ENCODE assay signal across 8 mouse cellular contexts in the genomic region with DNA sequence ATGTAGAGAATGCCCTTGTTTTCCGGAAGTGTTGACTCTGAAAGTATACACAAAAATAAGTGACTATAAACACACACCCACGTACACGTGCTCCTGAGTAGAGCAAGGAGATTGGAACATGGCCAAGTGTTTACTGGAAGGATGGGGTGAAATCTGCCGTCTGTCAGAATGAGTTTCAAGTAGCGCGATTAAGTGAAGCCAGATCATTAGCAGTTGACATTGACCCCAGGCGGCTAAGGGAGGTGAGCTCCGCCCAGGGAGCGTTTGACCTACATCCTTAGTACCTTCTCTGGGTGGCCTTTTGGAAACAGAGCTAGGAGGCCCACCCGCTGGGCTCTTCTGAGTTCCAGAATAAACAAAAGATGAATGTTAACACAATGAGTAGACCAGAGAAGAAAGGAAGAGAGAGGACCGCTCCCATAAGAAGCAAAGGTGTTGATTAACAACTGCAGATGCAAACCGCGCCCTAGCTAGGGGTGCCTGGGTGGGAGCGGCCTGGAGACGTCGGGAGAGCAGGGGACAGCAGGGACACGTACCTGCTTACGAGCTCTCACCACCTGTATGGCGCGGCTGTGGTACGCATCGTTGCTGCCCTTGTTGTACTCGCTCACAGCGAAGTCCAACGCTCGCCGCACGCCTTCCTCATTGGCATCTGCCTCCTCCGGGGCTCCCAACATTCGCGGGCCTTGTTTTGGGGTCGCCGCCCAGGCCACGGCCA. TPM values are rescaled to one million over a fixed set of nuclear protein-coding genes. Genes with fewer than 3 reads are reported as not detected.
DNase-seq lines count a peak whose midpoint lies in the region; ATAC-seq and TF ChIP-seq lines count a peak whose summit lies in the region.

No protein-coding gene starts in this region.

- no peak for TF ChIP-seq POLR2A in MEL (IDR thresholded peaks at IDR 0.05; ENCODE audit: control insufficient read depth in 1 of 2, insufficient read depth in 1 of 2, low read depth in 1 of 2, low read length in 2 of 2, poor library complexity in 1 of 2)

- no peaks in the 10 kb centered on the region for H3K9me3 ChIP-seq in MEL (replicated peaks; ENCODE audit: insufficient read depth, low read length)
- no peaks in the 10 kb centered on the region for H3K9me3 ChIP-seq in heart, embryonic 12.5 days (replicated peaks)

- H3K27me3 ChIP-seq in MEL (ENCODE audit: control insufficient read depth in 1 of 2, insufficient read depth in 2 of 2, low read length in 2 of 2): no peaks in the 10 kb centered on the region
- no peaks in the 10 kb centered on the region for H3K27me3 ChIP-seq in heart, embryonic 12.5 days (replicated peaks)

- H3K4me1 ChIP-seq in MEL (ENCODE audit: control insufficient read depth in 1 of 2, insufficient read depth in 2 of 2, low read length in 2 of 2): peaks cover 0 to 11% of the 10 kb centered on the region in 2 experiments; a peak in 3 of 4 replicates
- peaks cover 61% of the 10 kb centered on the region for H3K4me1 ChIP-seq in heart, embryonic 12.5 days (replicated peaks)

- no peak for TF ChIP-seq EP300 in MEL (IDR thresholded peaks at IDR 0.05; ENCODE audit: low read depth in 1 of 2, low read length in 2 of 2)

- TF ChIP-seq RAD21 in MEL (IDR thresholded peaks at IDR 0.05; ENCODE audit: low read depth, low read length): no peak

- peak overlapping the region; percentile 60 for H3K27ac ChIP-seq in MEL (ENCODE audit: control insufficient read depth, low read depth, low read length)
- H3K27ac ChIP-seq in heart, embryonic 12.5 days (ENCODE audit: poor library complexity, severe bottlenecking): peak overlapping the region; percentile 95

- H3K9ac ChIP-seq in MEL (ENCODE audit: control insufficient read depth, low read depth, low read length, poor library complexity, severe bottlenecking): peak overlapping the region; percentile 77
- peak overlapping the region; percentile 93 for H3K9ac ChIP-seq in heart, embryonic 12.5 days

- WGBS in heart, embryonic 12.5 days: under 1% methylated on average over 34 of the region's 34 CpGs

- H3K36me3 ChIP-seq in MEL (ENCODE audit: control insufficient read depth in 1 of 2, insufficient read depth in 2 of 2, low read length in 2 of 2): peaks cover 0 to 2% of the 10 kb centered on the region in 2 experiments; a peak in 1 of 4 replicates
- H3K36me3 ChIP-seq in heart, embryonic 12.5 days: peaks cover 23% of the 10 kb centered on the region

- peaks cover 11% of the 10 kb centered on the region for H3K79me2 ChIP-seq in MEL (ENCODE audit: control insufficient read depth, insufficient read depth, low read length, poor library complexity)

- H3K4me2 ChIP-seq in heart, embryonic 12.5 days: peak overlapping the region; percentile 92

- ATAC-seq in heart, embryonic 12.5 days (ENCODE audit: insufficient number of reproducible peaks, low FRiP score): peak; percentile 43
- ATAC-seq in megakaryocyte progenitor cell, adult 5-6 weeks (replicated peaks; ENCODE audit: poor library complexity): peak; percentile 43

- DNase-seq in 3T3-L1 (ENCODE audit: low read depth, low spot score) (peak; percentile 58), MEL (ENCODE audit: low read depth, low spot score) (peak; percentile 61)
- DNase-seq in cerebellum, postnatal 25 days: peak; percentile 36 to 40
- peak; percentile 37 for DNase-seq in kidney, postnatal 10 days
- DNase-seq in right cerebral cortex, postnatal 14 days: no peak
- no peak for DNase-seq in spleen, adult 12 weeks (ENCODE audit: low spot score)

- H3K4me3 ChIP-seq in MEL (ENCODE audit: control insufficient read depth in 1 of 2, insufficient read depth in 1 of 2, low read depth in 2 of 2, low read length in 2 of 2): peak overlapping the region; percentile 91 to 92
- H3K4me3 ChIP-seq in heart, embryonic 12.5 days: peak overlapping the region; percentile 94

- no peak for TF ChIP-seq CTCF in MEL (IDR thresholded peaks at IDR 0.05 in 2 of 3, conservative IDR thresholded peaks at IDR 0.05 in 1 of 3; ENCODE audit: control insufficient read depth in 1 of 3, insufficient read depth in 1 of 3, low read depth in 2 of 3, low read length in 3 of 3, poor library complexity in 1 of 3, severe bottlenecking in 1 of 3)

TF ChIP-seq in MEL, 35 proteins besides CTCF, POLR2A, EP300 and RAD21:
- TF ChIP-seq SIN3A (IDR thresholded peaks at IDR 0.05; ENCODE audit: low read length): peak; percentile 60
- TF ChIP-seq ZMIZ1 (IDR thresholded peaks at IDR 0.05; ENCODE audit: low read depth, low read length): no peak
- no peak for TF ChIP-seq TBP (IDR thresholded peaks at IDR 0.05; ENCODE audit: low read depth, low read length)
- TF ChIP-seq MAX (IDR thresholded peaks at IDR 0.05; ENCODE audit: low read length): peak; percentile 86
- TF ChIP-seq SMC3 (IDR thresholded peaks at IDR 0.05; ENCODE audit: low read depth, low read length): no peak
- TF ChIP-seq GABPA (IDR thresholded peaks at IDR 0.05; ENCODE audit: low read depth, low read length): no peak
- no peak for TF ChIP-seq JUND (IDR thresholded peaks at IDR 0.05; ENCODE audit: low read depth, low read length)
- TF ChIP-seq TAL1 (IDR thresholded peaks at IDR 0.05; ENCODE audit: low read length): no peak
- no peak for TF ChIP-seq GATA1 (IDR thresholded peaks at IDR 0.05; ENCODE audit: low read depth, low read length)
- TF ChIP-seq ZC3H11A (IDR thresholded peaks at IDR 0.05; ENCODE audit: low read depth, low read length): no peak
- TF ChIP-seq USF2 (IDR thresholded peaks at IDR 0.05; ENCODE audit: borderline replicate concordance in 1 of 2, insufficient read depth in 1 of 2, low read depth in 1 of 2, low read length in 2 of 2): no peak
- TF ChIP-seq TCF12 (IDR thresholded peaks at IDR 0.05; ENCODE audit: low read depth, low read length): no peak
- peak; percentile 81 for TF ChIP-seq MXI1 (IDR thresholded peaks at IDR 0.05; ENCODE audit: low read depth, low read length)
- TF ChIP-seq BHLHE40 (IDR thresholded peaks at IDR 0.05; ENCODE audit: borderline replicate concordance, low read depth, low read length): peak; percentile 60; the same call in 1 of the 2 replicates
- TF ChIP-seq E2F4 (IDR thresholded peaks at IDR 0.05; ENCODE audit: borderline replicate concordance, low read depth, low read length): no peak
- no peak for TF ChIP-seq USF1 (IDR thresholded peaks at IDR 0.05; ENCODE audit: low read depth, low read length)
- TF ChIP-seq MAZ (IDR thresholded peaks at IDR 0.05; ENCODE audit: low read depth, low read length): no peak
- no peak for TF ChIP-seq NRF1 (IDR thresholded peaks at IDR 0.05; ENCODE audit: insufficient read depth, low read depth, low read length, poor library complexity, severe bottlenecking)
- TF ChIP-seq MYC (IDR thresholded peaks at IDR 0.05; ENCODE audit: low read depth, low read length): peak; percentile 80
- TF ChIP-seq RCOR1 (IDR thresholded peaks at IDR 0.05; ENCODE audit: low read depth, low read length): no peak
- TF ChIP-seq KAT2A (conservative IDR thresholded peaks at IDR 0.05; ENCODE audit: low read depth, low read length): no peak
- no peak for TF ChIP-seq ELF1 (IDR thresholded peaks at IDR 0.05; ENCODE audit: low read depth, low read length)

RNA-seq across cellular contexts. Expression of a gene that starts 0.7 kb away (rescaled TPM):
- total RNA-seq in MEL (2012; rRNA removed): 104 and 114 TPM in 2 replicates
- polyA plus RNA-seq in MEL (2012; ENCODE audit: insufficient read depth in 1 of 2, insufficient read length in 2 of 2, low read depth in 1 of 2, low replicate concordance in 2 of 2, missing spikeins in 1 of 2): 100 to 1,000 TPM in 1 of 2 experiments, not detected in 1; 122 TPM
- 745 and 758 TPM in 2 replicates for polyA plus RNA-seq in heart, embryonic 12.5 days (2016; fragmentation: Nextera tagmentation; extraction: Ambion mirVana)
- 423 and 485 TPM in 2 replicates for total RNA-seq in megakaryocyte progenitor cell, adult 5-6 weeks (2015)
- total RNA-seq in megakaryocyte progenitor cell, adult 5-6 weeks (2017): 377 and 496 TPM in 2 replicates

RNA-seq across cellular contexts. Expression of a gene that starts 9.9 kb away (rescaled TPM):
- total RNA-seq in MEL (2012; rRNA removed): not detected in 2 replicates
- polyA plus RNA-seq in MEL (2012; ENCODE audit: insufficient read depth in 1 of 2, insufficient read length in 2 of 2, low read depth in 1 of 2, low replicate concordance in 2 of 2, missing spikeins in 1 of 2): not detected
- polyA plus RNA-seq in heart, embryonic 12.5 days (2016; fragmentation: Nextera tagmentation; extraction: Ambion mirVana): 0.48 TPM in 1 of 2 replicates, not detected in the other
- not detected in 2 replicates for total RNA-seq in megakaryocyte progenitor cell, adult 5-6 weeks (2015)
- not detected in 2 replicates for total RNA-seq in megakaryocyte progenitor cell, adult 5-6 weeks (2017)

RNA-seq across cellular contexts. Expression of a gene that starts 39.8 kb away (rescaled TPM):
- not detected in 2 replicates for total RNA-seq in MEL (2012; rRNA removed)
- polyA plus RNA-seq in MEL (2012; ENCODE audit: insufficient read depth in 1 of 2, insufficient read length in 2 of 2, low read depth in 1 of 2, low replicate concordance in 2 of 2, missing spikeins in 1 of 2): not detected
- 1.2 and 1.8 TPM in 2 replicates for polyA plus RNA-seq in heart, embryonic 12.5 days (2016; fragmentation: Nextera tagmentation; extraction: Ambion mirVana)
- total RNA-seq in megakaryocyte progenitor cell, adult 5-6 weeks (2015): not detected in 2 replicates
- not detected in 2 replicates for total RNA-seq in megakaryocyte progenitor cell, adult 5-6 weeks (2017)

RNA-seq across cellular contexts. Expression of a gene that starts 54.9 kb away (rescaled TPM):
- not detected in 2 replicates for total RNA-seq in MEL (2012; rRNA removed)
- not detected for polyA plus RNA-seq in MEL (2012; ENCODE audit: insufficient read depth in 1 of 2, insufficient read length in 2 of 2, low read depth in 1 of 2, low replicate concordance in 2 of 2, missing spikeins in 1 of 2)
- polyA plus RNA-seq in heart, embryonic 12.5 days (2016; fragmentation: Nextera tagmentation; extraction: Ambion mirVana): not detected in 2 replicates
- not detected in 2 replicates for total RNA-seq in megakaryocyte progenitor cell, adult 5-6 weeks (2015)
- not detected in 2 replicates for total RNA-seq in megakaryocyte progenitor cell, adult 5-6 weeks (2017)

Comparison
In these comparisons a context has a peak if more than half of its experiments do, and no peak if none do; other contexts are left out.
1. DNase-seq: peak in 3T3-L1 (single experiment), MEL (single experiment), cerebellum, postnatal 25 days (2 of 2) and kidney, postnatal 10 days (single experiment); none in right cerebral cortex, postnatal 14 days (single experiment) and spleen, adult 12 weeks (single experiment).